Mouse (Mus musculus): ENCODE measurements around the gene Eloa. TPM values are rescaled to one million over a fixed set of nuclear protein-coding genes. Genes with fewer than 3 reads are reported as not detected.
"Not testable (repeated sequence)": the region's sequence is repeated elsewhere in the genome, so short reads cannot be mapped to it uniquely, and the experiment has no call there.

Gene Eloa
- total RNA-seq (2021): 10 to 100 TPM; 30.1 to 32.3 TPM

- DNase-seq (ENCODE audit: extremely low spot score in 1 of 2, low spot score in 2 of 2): peak; percentile 99 to 100
- intact Hi-C loops (cut with DNase I): no loop called here
Observed at GRCm38 (mm10) chr4:136021549-136022047, at the start of gene Eloa. TSS of gene Eloa (minus strand) at chr4:136021763.

GRCm38 (mm10) chr4:136071178-136071714 is 49.7 kb upstream of the Eloa start:
- intact Hi-C loops (cut with DNase I): loop anchor here (2.0 kb wide), 1 partner anchor 90 kb away; no protein-coding TSS in a partner anchor
- peak; percentile 56 to 79 for DNase-seq (ENCODE audit: extremely low spot score in 1 of 2, low spot score in 2 of 2)

GRCm38 (mm10) chr4:136070592-136070991 is 49.0 kb upstream of the Eloa start:
- intact Hi-C loops (cut with DNase I): loop anchor here (2.0 kb wide), 1 partner anchor 90 kb away; no protein-coding TSS in a partner anchor
- no peak for DNase-seq (ENCODE audit: extremely low spot score in 1 of 2, low spot score in 2 of 2)

- intact Hi-C loops (cut with DNase I): loop anchor here (2.0 kb wide), 1 partner anchor 91 kb away; no protein-coding TSS in a partner anchor
- peak; percentile 56 to 86 for DNase-seq (ENCODE audit: extremely low spot score in 1 of 2, low spot score in 2 of 2)
Observed at GRCm38 (mm10) chr4:136069954-136070353, 48.4 kb upstream of the Eloa start.

- no peak for DNase-seq (ENCODE audit: extremely low spot score in 1 of 2, low spot score in 2 of 2)
- intact Hi-C loops (cut with DNase I): no loop called here
Observed at GRCm38 (mm10) chr4:136069313-136069712, 47.8 kb upstream of the Eloa start.

- no peak for DNase-seq (ENCODE audit: extremely low spot score in 1 of 2, low spot score in 2 of 2)
- intact Hi-C loops (cut with DNase I): no loop called here
Observed at GRCm38 (mm10) chr4:136063143-136063542, 41.6 kb upstream of the Eloa start.

- not testable (repeated sequence) for DNase-seq (ENCODE audit: extremely low spot score in 1 of 2, low spot score in 2 of 2)
- intact Hi-C loops (cut with DNase I): loop anchor here (10.0 kb wide), 1 partner anchor 75 kb away; the partner anchor contains the start of gene Pithd1
Observed at GRCm38 (mm10) chr4:136059800-136060488, 38.4 kb upstream of the Eloa start.

GRCm38 (mm10) chr4:136057916-136058315 is 36.4 kb upstream of the Eloa start:
- DNase-seq (ENCODE audit: extremely low spot score in 1 of 2, low spot score in 2 of 2): no peak
- intact Hi-C loops (cut with DNase I): loop anchor here (10.0 kb wide), 1 partner anchor 73 kb away; the partner anchor contains the start of gene Pithd1

- no peak for DNase-seq (ENCODE audit: extremely low spot score in 1 of 2, low spot score in 2 of 2)
- intact Hi-C loops (cut with DNase I): loop anchor here (10.0 kb wide), 1 partner anchor 71 kb away; the partner anchor contains the start of gene Pithd1
Observed at GRCm38 (mm10) chr4:136056030-136056429, 34.5 kb upstream of the Eloa start.

GRCm38 (mm10) chr4:136053843-136054242 is 32.3 kb upstream of the Eloa start:
- intact Hi-C loops (cut with DNase I): loop anchor here (10.0 kb wide), 1 partner anchor 69 kb away; the partner anchor contains the start of gene Pithd1
- no peak for DNase-seq (ENCODE audit: extremely low spot score in 1 of 2, low spot score in 2 of 2)

- intact Hi-C loops (cut with DNase I): loop anchor here (10.0 kb wide), 1 partner anchor 68 kb away; the partner anchor contains the start of gene Pithd1
- DNase-seq (ENCODE audit: extremely low spot score in 1 of 2, low spot score in 2 of 2): peak; percentile 94
Observed at GRCm38 (mm10) chr4:136053247-136053596, 31.7 kb upstream of the Eloa start, which contains the start of gene Rpl11. TSS of gene Rpl11 (minus strand) at chr4:136053428.

GRCm38 (mm10) chr4:136052534-136053246 is 31.1 kb upstream of the Eloa start:
- DNase-seq (ENCODE audit: extremely low spot score in 1 of 2, low spot score in 2 of 2): no peak
- intact Hi-C loops (cut with DNase I): loop anchor here (10.0 kb wide), 1 partner anchor 68 kb away; the partner anchor contains the start of gene Pithd1

- intact Hi-C loops (cut with DNase I): loop anchor here (10.0 kb wide), 1 partner anchor 67 kb away; the partner anchor contains the start of gene Pithd1
- DNase-seq (ENCODE audit: extremely low spot score in 1 of 2, low spot score in 2 of 2): no peak
Observed at GRCm38 (mm10) chr4:136052060-136052459, 30.5 kb upstream of the Eloa start.

- intact Hi-C loops (cut with DNase I): loop anchor here (10.0 kb wide), 1 partner anchor 65 kb away; the partner anchor contains the start of gene Pithd1
- no peak for DNase-seq (ENCODE audit: extremely low spot score in 1 of 2, low spot score in 2 of 2)
Observed at GRCm38 (mm10) chr4:136050226-136050625, 28.7 kb upstream of the Eloa start.

- intact Hi-C loops (cut with DNase I): no loop called here
- no peak for DNase-seq (ENCODE audit: extremely low spot score in 1 of 2, low spot score in 2 of 2)
Observed at GRCm38 (mm10) chr4:136048291-136049032, 26.9 kb upstream of the Eloa start.

GRCm38 (mm10) chr4:136047626-136048025 is 26.1 kb upstream of the Eloa start:
- DNase-seq (ENCODE audit: extremely low spot score in 1 of 2, low spot score in 2 of 2): no peak
- intact Hi-C loops (cut with DNase I): no loop called here

- no peak for DNase-seq (ENCODE audit: extremely low spot score in 1 of 2, low spot score in 2 of 2)
- intact Hi-C loops (cut with DNase I): no loop called here
Observed at GRCm38 (mm10) chr4:136046888-136047287, 25.3 kb upstream of the Eloa start.

- DNase-seq (ENCODE audit: extremely low spot score in 1 of 2, low spot score in 2 of 2): no peak
- intact Hi-C loops (cut with DNase I): no loop called here
Observed at GRCm38 (mm10) chr4:136045091-136045490, 23.5 kb upstream of the Eloa start.

All from left cerebral cortex, postnatal 10 days (tissue).